Mouse (Mus musculus) macrophage (primary cell): ENCODE results near the gene Ssu2. TPM values are rescaled to one million over a fixed set of nuclear protein-coding genes. Genes with fewer than 3 reads are reported as not detected.

Experiments
- H3K27ac ChIP-seq: fragments of 350-480 bp; formaldehyde crosslinking; 2 replicates; pipeline ENCODE4 v1.9.0; 2021
- H3K36me3 ChIP-seq: fragments of 350-480 bp; formaldehyde crosslinking; 2 replicates; pipeline ENCODE4 v1.9.0; 2021; ENCODE audit errors: inconsistent target
- H3K4me3 ChIP-seq: fragments of 350-480 bp; formaldehyde crosslinking; 2 replicates; pipeline ENCODE4 v1.9.0; 2021; ENCODE audit errors: inconsistent target
- H3K79me2 ChIP-seq: fragments of 350-480 bp; formaldehyde crosslinking; 2 replicates; pipeline ENCODE4 v1.9.0; 2021; ENCODE audit errors: inconsistent target
- WGBS: methylation state at CpG from one replicate; pipeline ENCODE4 v1.1.7; 2026; ENCODE audit warnings: inconsistent platforms; ENCODE audit not compliant: missing documents; 5-methylcytosine and 5-hydroxymethylcytosine counted together
- polyA plus RNA-seq: library from polyadenylated mRNA; stranded (reverse); fragments of 250-400 nt; gene quantifications from 3 replicates; pipeline ENCODE4 v1.2.4, GENCODE M21; 2018; ENCODE audit warnings: inconsistent platforms

The Ssu2 gene
- polyA plus RNA-seq, 1 experiment from 2014 or later = not detected

- H3K79me2 ChIP-seq = no peaks in the 10 kb centered on the region
- no peak overlapping the region for H3K27ac ChIP-seq
- WGBS = 32% methylated on average over 7 of the region's 8 CpGs
- no peaks in the 10 kb centered on the region for H3K36me3 ChIP-seq
- H3K4me3 ChIP-seq = no peak overlapping the region
Measured at GRCm38 (mm10) chr6:112373886-112374585, 13.8 kb downstream of the Ssu2 start.

GRCm38 (mm10) chr6:112365294-112365693, 22.5 kb downstream of the Ssu2 start:
- no peak overlapping the region for H3K27ac ChIP-seq
- no peaks in the 10 kb centered on the region for H3K79me2 ChIP-seq
- H3K4me3 ChIP-seq = no peak overlapping the region
- 90% methylated on average over 10 of the region's 10 CpGs for WGBS
- H3K36me3 ChIP-seq = no peaks in the 10 kb centered on the region

GRCm38 (mm10) chr6:112364581-112364980, 23.2 kb downstream of the Ssu2 start:
- H3K27ac ChIP-seq = no peak overlapping the region
- H3K79me2 ChIP-seq = no peaks in the 10 kb centered on the region
- H3K4me3 ChIP-seq = no peak overlapping the region
- 50% methylated on average over 2 of the region's 2 CpGs for WGBS
- no peaks in the 10 kb centered on the region for H3K36me3 ChIP-seq

GRCm38 (mm10) chr6:112362349-112362958, 25.4 kb downstream of the Ssu2 start:
- Histone ChIP-seq H3K36me3 (no peaks in the 10 kb centered on the region), H3K79me2 (no peaks in the 10 kb centered on the region), H3K27ac (no peak overlapping the region), H3K4me3 (no peak overlapping the region)
- WGBS = 30% methylated on average over 6 of the region's 6 CpGs

GRCm38 (mm10) chr6:112360676-112361075, 27.1 kb downstream of the Ssu2 start:
- Histone ChIP-seq H3K27ac (no peak overlapping the region), H3K4me3 (no peak overlapping the region), H3K36me3 (no peaks in the 10 kb centered on the region), H3K79me2 (no peaks in the 10 kb centered on the region)
- WGBS = 95% methylated on average over 8 of the region's 8 CpGs

- no peak overlapping the region for H3K27ac ChIP-seq
- H3K79me2 ChIP-seq = no peaks in the 10 kb centered on the region
- no peak overlapping the region for H3K4me3 ChIP-seq
- H3K36me3 ChIP-seq = no peaks in the 10 kb centered on the region
- 100% methylated on average over 1 of the region's 1 CpGs for WGBS
Measured at GRCm38 (mm10) chr6:112359341-112359740, 28.5 kb downstream of the Ssu2 start.

GRCm38 (mm10) chr6:112350452-112350851, 37.4 kb downstream of the Ssu2 start:
- WGBS = 100% methylated on average over 4 of the region's 4 CpGs
- no peak overlapping the region for H3K27ac ChIP-seq
- no peak overlapping the region for H3K4me3 ChIP-seq
- H3K36me3 ChIP-seq = no peaks in the 10 kb centered on the region
- H3K79me2 ChIP-seq = no peaks in the 10 kb centered on the region

- Histone ChIP-seq H3K4me3 (no peak overlapping the region), H3K27ac (no peak overlapping the region), H3K36me3 (no peaks in the 10 kb centered on the region), H3K79me2 (no peaks in the 10 kb centered on the region)
- 84% methylated on average over 3 of the region's 4 CpGs for WGBS
Measured at GRCm38 (mm10) chr6:112339016-112339415, 48.8 kb downstream of the Ssu2 start.

- 90% methylated on average over 6 of the region's 6 CpGs for WGBS
- Histone ChIP-seq H3K79me2 (no peaks in the 10 kb centered on the region), H3K36me3 (no peaks in the 10 kb centered on the region), H3K4me3 (no peak overlapping the region), H3K27ac (no peak overlapping the region)
Measured at GRCm38 (mm10) chr6:112337667-112338066, 50.2 kb downstream of the Ssu2 start.

- Histone ChIP-seq H3K36me3 (no peaks in the 10 kb centered on the region), H3K4me3 (no peak overlapping the region), H3K27ac (no peak overlapping the region), H3K79me2 (no peaks in the 10 kb centered on the region)
- 13% methylated on average over 5 of the region's 5 CpGs for WGBS
Measured at GRCm38 (mm10) chr6:112333930-112334329, 53.9 kb downstream of the Ssu2 start.

GRCm38 (mm10) chr6:112331223-112331598, 56.6 kb downstream of the Ssu2 start:
- no peak overlapping the region for H3K27ac ChIP-seq
- no peaks in the 10 kb centered on the region for H3K79me2 ChIP-seq
- WGBS = 98% methylated on average over 6 of the region's 6 CpGs
- no peaks in the 10 kb centered on the region for H3K36me3 ChIP-seq
- H3K4me3 ChIP-seq = no peak overlapping the region

GRCm38 (mm10) chr6:112330520-112331222, 57.2 kb downstream of the Ssu2 start:
- 92% methylated on average over 5 of the region's 5 CpGs for WGBS

GRCm38 (mm10) chr6:112327793-112328192, 60.0 kb downstream of the Ssu2 start:
- H3K4me3 ChIP-seq = no peak overlapping the region
- no peak overlapping the region for H3K27ac ChIP-seq
- H3K36me3 ChIP-seq = no peaks in the 10 kb centered on the region
- 54% methylated on average over 5 of the region's 5 CpGs for WGBS
- H3K79me2 ChIP-seq = no peaks in the 10 kb centered on the region

More at GRCm38 (mm10) chr6:112330520-112331222, 57.2 kb downstream of the Ssu2 start:
- Histone ChIP-seq H3K79me2 (no peaks in the 10 kb centered on the region), H3K36me3 (no peaks in the 10 kb centered on the region), H3K27ac (no peak overlapping the region), H3K4me3 (no peak overlapping the region)

GRCm38 (mm10) chr6:112325213-112325612, 62.6 kb downstream of the Ssu2 start:
- 97% methylated on average over 3 of the region's 3 CpGs for WGBS
- Histone ChIP-seq H3K36me3 (no peaks in the 10 kb centered on the region), H3K79me2 (no peaks in the 10 kb centered on the region), H3K4me3 (no peak overlapping the region), H3K27ac (no peak overlapping the region)

GRCm38 (mm10) chr6:112322916-112323315, 64.9 kb downstream of the Ssu2 start:
- 85% methylated on average over 5 of the region's 5 CpGs for WGBS
- H3K36me3 ChIP-seq = no peaks in the 10 kb centered on the region
- no peak overlapping the region for H3K4me3 ChIP-seq
- no peak overlapping the region for H3K27ac ChIP-seq
- no peaks in the 10 kb centered on the region for H3K79me2 ChIP-seq
